Mouse (Mus musculus) heart, embryonic 13.5 days (tissue): Measurements from ENCODE around the gene Suv39h2. TPM values are rescaled to one million over a fixed set of nuclear protein-coding genes. Genes with fewer than 3 reads are reported as not detected.

Experiments
- ATAC-seq: fragments of 200-750 bp; cut with Nextera tagmentation; 2 replicates; pipeline ENCODE4 v1.8.0; 2017; ENCODE audit warnings: moderate TSS enrichment; ENCODE audit not compliant: insufficient number of reproducible peaks, low FRiP score, low TSS enrichment; ENCODE audit errors: extremely low read depth
- H3K27ac ChIP-seq: fragments of 300-500 bp; sonication (generic); replicated peaks from 2 replicates; pipeline ENCODE4 v1.5.1; 2015; ENCODE audit warnings: moderate library complexity, mild to moderate bottlenecking, inconsistent platforms
- H3K27me3 ChIP-seq: fragments of 300-500 bp; sonication (generic); replicated peaks from 2 replicates; pipeline ENCODE4 v1.6.1; 2015; ENCODE audit warnings: mild to moderate bottlenecking, inconsistent platforms
- H3K36me3 ChIP-seq: fragments of 300-500 bp; sonication (generic); 2 replicates; pipeline ENCODE4 v1.6.1; 2015; ENCODE audit warnings: mild to moderate bottlenecking, inconsistent platforms
- H3K4me1 ChIP-seq: fragments of 300-500 bp; sonication (generic); 2 replicates; pipeline ENCODE4 v1.6.1; 2015; ENCODE audit warnings: inconsistent platforms
- H3K4me2 ChIP-seq: fragments of 300-500 bp; sonication (generic); 2 replicates; pipeline ENCODE4 v1.6.1; 2015; ENCODE audit warnings: inconsistent platforms, mild to moderate bottlenecking, moderate library complexity
- H3K4me3 ChIP-seq: fragments of 300-500 bp; sonication (generic); 2 replicates; pipeline ENCODE4 v1.5.1; 2015; ENCODE audit warnings: moderate library complexity, mild to moderate bottlenecking, inconsistent platforms
- H3K9ac ChIP-seq: fragments of 300-500 bp; sonication (generic); 2 replicates; pipeline ENCODE4 v1.6.1; 2015; ENCODE audit warnings: inconsistent platforms, mild to moderate bottlenecking, moderate library complexity
- H3K9me3 ChIP-seq: fragments of 300-500 bp; sonication (generic); 2 replicates; pipeline ENCODE4 v1.6.1; 2016; ENCODE audit warnings: inconsistent platforms
- WGBS: fragments of 180-500 bp; shearing (Covaris S2); methylation state at CpG from one replicate; pipeline ENCODE4 v1.1.7; 2015; ENCODE audit warnings: mixed read lengths; 5-methylcytosine and 5-hydroxymethylcytosine counted together
- polyA plus RNA-seq: library from polyadenylated mRNA; unstranded; fragments of >200 nt; fragmentation: Nextera tagmentation; extraction: Ambion mirVana; gene quantifications from 2 replicates; pipeline ENCODE4 v1.2.1, GENCODE M21; 2015

Gene Suv39h2
- 8.7 and 9.6 TPM in 2 replicates for polyA plus RNA-seq

GRCm38 (mm10) chr2:3474861-3475283 is at the start of gene Suv39h2:
Gene Suv39h2, minus strand, starts transcription at chr2:3475031.
- peak within 1 kb of the TSS; percentile 85 for H3K4me2 ChIP-seq
- peaks cover 19% of the 10 kb centered on the region for H3K4me1 ChIP-seq
- H3K36me3 ChIP-seq: 0 out of 2 replicates have a peak, but pooled peaks cover 12% of the 10 kb centered on the region
- ATAC-seq: peak; percentile 98
- under 1% methylated on average over 42 of the region's 42 CpGs for WGBS
- no peaks in the 10 kb centered on the region for H3K9me3 ChIP-seq
- peak within 1 kb of the TSS; percentile 93 for H3K9ac ChIP-seq
- no peaks in the 10 kb centered on the region for H3K27me3 ChIP-seq
- peak within 1 kb of the TSS; percentile 94 for H3K27ac ChIP-seq
- H3K4me3 ChIP-seq: peak within 1 kb of the TSS; percentile 98

DNA sequence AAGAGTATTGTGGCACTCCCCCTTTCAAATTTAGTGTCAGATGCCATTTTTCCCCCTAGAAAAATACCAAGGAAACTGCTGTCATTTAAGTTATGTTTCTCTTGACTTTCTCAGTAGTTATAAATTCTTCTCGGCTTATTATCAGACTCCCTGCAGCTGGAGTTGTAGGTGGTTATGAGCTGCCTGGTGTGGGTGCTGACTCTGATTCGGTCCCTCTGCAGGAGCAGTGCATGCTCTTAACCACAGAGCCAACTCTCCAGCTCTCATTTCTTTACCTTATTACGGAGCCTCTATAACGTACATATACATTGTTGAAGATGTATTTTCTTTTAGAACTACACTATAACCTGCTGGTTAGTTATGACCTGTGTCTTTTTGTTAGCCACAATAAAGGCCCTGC is 47.7 kb upstream of the Suv39h2 start:
- H3K27me3 ChIP-seq: no peaks in the 10 kb centered on the region
- WGBS: 74% methylated on average over 4 of the region's 4 CpGs
- no peak for ATAC-seq

DNA sequence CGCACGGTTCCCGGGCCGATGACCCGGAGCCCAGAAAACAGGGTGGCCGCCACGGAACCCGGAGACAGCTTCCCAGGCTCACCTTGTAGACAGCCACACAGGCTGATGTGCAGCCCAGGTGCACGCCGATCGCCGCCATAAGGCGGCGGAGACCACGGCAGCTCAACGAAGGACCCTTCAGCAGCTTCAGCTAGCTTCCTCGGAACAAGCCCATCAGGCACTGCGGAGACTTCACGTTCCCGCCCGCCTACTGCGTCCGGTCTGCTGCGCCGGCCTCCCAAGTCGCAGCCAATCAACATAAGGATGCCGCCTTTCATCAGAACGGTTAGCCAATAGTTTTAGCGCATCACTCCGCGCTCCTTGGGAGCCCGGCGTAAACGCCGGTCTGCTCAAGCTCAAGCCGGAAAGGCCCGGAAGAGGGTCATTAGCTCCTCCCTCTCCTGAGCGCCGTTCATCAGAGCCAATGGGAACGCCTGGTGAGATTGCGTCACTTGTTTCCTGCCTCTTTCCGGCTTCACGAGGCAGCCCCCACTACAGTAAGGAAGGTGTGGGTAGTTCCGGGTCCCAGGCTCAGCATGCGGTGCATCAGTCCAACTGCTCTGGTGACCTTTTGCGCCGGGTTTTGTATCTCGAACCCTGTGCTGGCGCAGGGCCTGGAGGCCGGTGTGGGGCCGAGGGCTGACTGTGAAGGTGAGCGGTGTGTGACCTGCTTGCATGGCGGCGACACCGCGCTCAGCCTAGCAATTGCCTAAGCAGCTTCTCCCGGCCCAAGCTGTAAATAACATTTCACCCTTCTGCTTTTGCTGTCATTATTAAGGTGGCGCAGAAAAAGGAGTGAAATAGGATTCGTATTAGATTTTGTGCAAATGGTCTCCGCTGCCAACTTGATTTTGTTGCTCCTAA is 38.0 kb upstream of the Suv39h2 start, which contains the start of the genes Gm45902, Hspa14 and Cdnf:
TSS of gene Gm45902 (minus strand) at position 239 of the 903 bp plus-strand sequence.
TSS of gene Hspa14 (minus strand) at position 263 of the 903 bp plus-strand sequence.
TSS of gene Cdnf (plus strand) at position 479 of the 903 bp plus-strand sequence.
- Histone ChIP-seq H3K27ac (peak within 1 kb of the TSS; percentile 85), H3K27me3 (no peaks in the 10 kb centered on the region), H3K9me3 (no peaks in the 10 kb centered on the region), H3K4me3 (peak within 1 kb of the TSS; percentile 92), H3K4me2 (peak within 1 kb of the TSS; percentile 94), H3K9ac (peak within 1 kb of the TSS; percentile 98), H3K4me1 (peaks cover 19% of the 10 kb centered on the region), H3K36me3 (peaks cover 30% of the 10 kb centered on the region)
- under 1% methylated on average over 60 of the region's 60 CpGs for WGBS
- peak; percentile 98 for ATAC-seq

More for the DNA sequence above, 47.7 kb upstream of the Suv39h2 start:
- no peak overlapping the region for H3K4me3 ChIP-seq
- no peaks in the 10 kb centered on the region for H3K4me1 ChIP-seq
- no peak overlapping the region for H3K9ac ChIP-seq
- H3K9me3 ChIP-seq: no peaks in the 10 kb centered on the region
- no peak overlapping the region for H3K27ac ChIP-seq
- no peak overlapping the region for H3K4me2 ChIP-seq
- no peaks in the 10 kb centered on the region for H3K36me3 ChIP-seq

DNA sequence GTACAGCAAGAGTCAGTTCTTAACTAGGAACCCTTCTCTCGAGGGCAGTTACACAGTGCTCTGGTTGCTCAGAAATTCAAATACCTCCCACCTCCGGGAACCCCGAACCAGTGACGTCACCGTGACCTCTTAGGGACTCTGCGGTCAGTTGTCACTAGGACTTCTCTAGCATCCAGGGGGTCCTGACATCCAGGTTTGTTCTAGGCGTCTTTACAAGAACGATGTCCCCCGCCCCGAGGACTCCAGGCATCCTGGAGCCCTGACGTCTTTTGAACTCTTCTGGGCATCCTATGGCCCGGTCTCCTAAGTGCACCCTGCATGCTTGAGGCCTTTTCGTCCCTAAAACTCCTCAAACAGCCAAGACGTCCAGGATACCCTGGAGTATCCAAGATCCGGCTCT is 37.2 kb upstream of the Suv39h2 start:
- Histone ChIP-seq H3K4me2 (peak overlapping the region; percentile 94), H3K4me3 (peak overlapping the region; percentile 92), H3K4me1 (peaks cover 19% of the 10 kb centered on the region), H3K9ac (peak overlapping the region; percentile 98), H3K27ac (peak overlapping the region; percentile 85), H3K36me3 (peaks cover 37% of the 10 kb centered on the region), H3K9me3 (no peaks in the 10 kb centered on the region), H3K27me3 (no peaks in the 10 kb centered on the region)
- no peak for ATAC-seq
- 0% methylated on average over 15 of the region's 15 CpGs for WGBS

- H3K9me3 ChIP-seq: no peaks in the 10 kb centered on the region
- no peak overlapping the region for H3K27ac ChIP-seq
- H3K9ac ChIP-seq: no peak overlapping the region
- no peaks in the 10 kb centered on the region for H3K4me1 ChIP-seq
- no peaks in the 10 kb centered on the region for H3K27me3 ChIP-seq
- no peak overlapping the region for H3K4me2 ChIP-seq
- WGBS: 93% methylated on average over 5 of the region's 5 CpGs
- no peak for ATAC-seq
- H3K36me3 ChIP-seq: peaks cover 82% of the 10 kb centered on the region
- no peak overlapping the region for H3K4me3 ChIP-seq
These were observed 26.1 kb upstream of the Suv39h2 start for GRCm38 (mm10) chr2:3500886-3501285.

- no peak overlapping the region for H3K9ac ChIP-seq
These were observed 24.7 kb upstream of the Suv39h2 start for GRCm38 (mm10) chr2:3499543-3499942.

DNA sequence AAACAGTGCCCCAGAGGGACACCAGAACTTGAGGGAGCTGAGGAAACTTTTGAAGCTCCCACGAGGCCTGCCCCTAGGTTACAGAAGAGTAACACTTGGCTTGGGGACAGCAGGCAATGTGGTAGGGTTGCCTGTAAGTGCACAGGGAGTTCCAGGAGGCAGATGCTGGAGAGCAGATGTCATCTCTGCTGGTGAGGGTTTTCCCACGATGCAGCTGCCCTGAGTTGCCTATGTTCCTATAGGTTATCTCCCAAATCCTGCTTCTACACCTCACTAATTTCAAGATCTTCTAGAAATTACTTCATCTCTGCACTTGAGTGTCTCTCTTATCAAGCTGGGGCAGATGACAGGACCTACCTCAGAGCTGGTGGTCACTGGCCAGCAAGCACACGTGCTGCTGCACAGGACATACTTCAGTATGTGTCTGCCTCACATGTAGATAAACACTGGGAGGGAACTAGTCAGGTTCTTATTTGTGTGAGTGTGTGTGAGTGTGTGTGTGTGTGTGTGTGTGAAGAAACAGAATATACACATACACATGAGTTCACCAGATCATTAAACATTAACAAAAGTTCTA is 19.1 kb upstream of the Suv39h2 start:
- 80% methylated on average over 3 of the region's 3 CpGs for WGBS

More at GRCm38 (mm10) chr2:3499543-3499942, 24.7 kb upstream of the Suv39h2 start:
- Histone ChIP-seq H3K4me1 (no peaks in the 10 kb centered on the region), H3K4me3 (no peak overlapping the region), H3K4me2 (no peak overlapping the region), H3K27ac (no peak overlapping the region), H3K9me3 (no peaks in the 10 kb centered on the region), H3K36me3 (peaks cover 83% of the 10 kb centered on the region), H3K27me3 (no peaks in the 10 kb centered on the region)
- 81% methylated on average over 6 of the region's 6 CpGs for WGBS
- ATAC-seq: no peak

GRCm38 (mm10) chr2:3489816-3490215 is 15.0 kb upstream of the Suv39h2 start:
- no peak overlapping the region for H3K9ac ChIP-seq
- H3K9me3 ChIP-seq: no peaks in the 10 kb centered on the region
- peaks cover 55% of the 10 kb centered on the region for H3K36me3 ChIP-seq
- 90% methylated on average over 3 of the region's 3 CpGs for WGBS
- no peak overlapping the region for H3K27ac ChIP-seq
- ATAC-seq: no peak
- no peak overlapping the region for H3K4me3 ChIP-seq
- H3K27me3 ChIP-seq: no peaks in the 10 kb centered on the region
- H3K4me1 ChIP-seq: no peaks in the 10 kb centered on the region
- H3K4me2 ChIP-seq: no peak overlapping the region

More for the DNA sequence above, 19.1 kb upstream of the Suv39h2 start:
- no peak overlapping the region for H3K4me3 ChIP-seq
- no peak for ATAC-seq
- no peaks in the 10 kb centered on the region for H3K27me3 ChIP-seq
- no peak overlapping the region for H3K9ac ChIP-seq
- H3K27ac ChIP-seq: no peak overlapping the region
- no peak overlapping the region for H3K4me2 ChIP-seq
- no peaks in the 10 kb centered on the region for H3K4me1 ChIP-seq
- H3K36me3 ChIP-seq: peaks cover 88% of the 10 kb centered on the region
- H3K9me3 ChIP-seq: no peaks in the 10 kb centered on the region

DNA sequence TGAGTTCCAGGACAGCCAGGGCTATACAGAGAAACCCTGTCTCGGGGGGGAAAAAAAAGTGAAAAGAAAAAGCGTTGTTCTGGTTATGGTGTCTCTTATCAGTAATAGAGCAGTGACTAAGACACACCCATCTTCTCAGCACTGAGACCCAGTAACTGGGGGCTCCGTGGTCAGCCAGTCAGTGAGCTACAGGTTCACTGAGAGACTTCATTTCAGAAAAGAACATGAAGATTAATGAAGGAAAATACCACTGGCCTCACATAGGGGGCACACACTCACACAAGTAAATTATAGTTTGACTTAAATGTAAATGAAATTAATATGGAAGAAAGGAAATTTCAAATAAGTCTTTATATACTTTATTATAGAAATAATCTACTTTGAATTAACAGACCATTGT is 5.4 kb upstream of the Suv39h2 start:
- no peak overlapping the region for H3K9ac ChIP-seq
- no peak for ATAC-seq
- peaks cover 6% of the 10 kb centered on the region for H3K4me1 ChIP-seq
- H3K36me3 ChIP-seq: no peaks in the 10 kb centered on the region; the same call in 1 of the 2 replicates
- H3K27me3 ChIP-seq: no peaks in the 10 kb centered on the region
- H3K4me3 ChIP-seq: no peak overlapping the region
- no peak overlapping the region for H3K27ac ChIP-seq
- no peak overlapping the region for H3K4me2 ChIP-seq
- WGBS: 80% methylated on average over 3 of the region's 3 CpGs
- H3K9me3 ChIP-seq: peaks cover 2% of the 10 kb centered on the region; the same call in 1 of the 2 replicates

DNA sequence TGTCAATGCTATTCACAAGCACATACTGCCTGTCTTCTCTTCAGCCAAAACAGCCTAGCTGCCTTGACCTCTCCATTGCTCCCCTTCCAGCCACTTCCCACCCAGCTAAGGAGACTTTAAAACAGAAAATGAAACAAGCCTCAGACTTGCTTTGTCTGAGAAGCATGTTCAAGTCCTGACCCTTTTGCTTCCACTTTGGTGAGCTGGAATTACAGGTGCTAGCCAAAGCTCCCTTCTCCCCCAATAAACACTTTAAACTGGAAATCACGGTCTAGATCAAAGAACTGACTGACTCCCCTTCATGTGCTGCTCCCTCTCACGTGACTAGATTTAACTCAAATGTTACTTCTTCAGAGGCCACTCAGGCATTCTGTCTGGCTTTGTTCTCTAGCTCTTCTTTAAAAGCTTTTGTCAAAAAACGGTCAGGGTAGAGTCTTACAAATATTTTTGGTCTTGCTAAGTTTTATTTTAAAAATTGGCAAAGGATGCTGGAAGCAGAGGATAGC is 968 bp upstream of the Suv39h2 start:
- Histone ChIP-seq H3K27ac (no peak overlapping the region), H3K9me3 (no peaks in the 10 kb centered on the region), H3K4me1 (peaks cover 19% of the 10 kb centered on the region), H3K27me3 (no peaks in the 10 kb centered on the region), H3K36me3 (0 out of 2 replicates have a peak, but pooled peaks cover 8% of the 10 kb centered on the region), H3K9ac (peak overlapping the region; percentile 93; the same call in 1 of the 2 replicates), H3K4me3 (peak overlapping the region; percentile 98), H3K4me2 (peak overlapping the region; percentile 85)
- ATAC-seq: no peak
- 63% methylated on average over 3 of the region's 3 CpGs for WGBS

- Histone ChIP-seq H3K4me2 (peak overlapping the region; percentile 85), H3K27ac (peak overlapping the region; percentile 94), H3K4me3 (peak overlapping the region; percentile 98), H3K9me3 (no peaks in the 10 kb centered on the region), H3K36me3 (0 out of 2 replicates have a peak, but pooled peaks cover 12% of the 10 kb centered on the region), H3K4me1 (peaks cover 19% of the 10 kb centered on the region), H3K27me3 (no peaks in the 10 kb centered on the region), H3K9ac (peak overlapping the region; percentile 93)
- ATAC-seq: peak; percentile 70; the same call in 1 of the 2 replicates
- 1% methylated on average over 46 of the region's 46 CpGs for WGBS
These were observed 448 bp downstream of the Suv39h2 start for GRCm38 (mm10) chr2:3474361-3474805.
